Mouse (Mus musculus) neural tube, embryonic 12.5 days (tissue): Measurements from ENCODE around the gene Phactr3. TPM values are rescaled to one million over a fixed set of nuclear protein-coding genes. Genes with fewer than 3 reads are reported as not detected.

Source experiments
- ATAC-seq: fragments of 200-750 bp; cut with Nextera tagmentation; 2 replicates; pipeline ENCODE4 v1.8.0; 2017; ENCODE audit warnings: low read depth, mild to moderate bottlenecking, moderate TSS enrichment, moderate library complexity; ENCODE audit not compliant: low FRiP score
- H3K27ac ChIP-seq: fragments of 300-500 bp; sonication (generic); 2 replicates; pipeline ENCODE4 v1.5.1; 2016
- H3K27me3 ChIP-seq: fragments of 300-500 bp; sonication (generic); replicated peaks from 2 replicates; pipeline ENCODE4 v1.6.1; 2016; ENCODE audit warnings: mild to moderate bottlenecking
- H3K36me3 ChIP-seq: fragments of 300-500 bp; sonication (generic); 2 replicates; pipeline ENCODE4 v1.6.1; 2016; ENCODE audit warnings: mild to moderate bottlenecking
- H3K4me1 ChIP-seq: fragments of 300-500 bp; sonication (generic); 2 replicates; pipeline ENCODE4 v1.6.1; 2016
- H3K4me2 ChIP-seq: fragments of 300-500 bp; sonication (generic); replicated peaks from 2 replicates; pipeline ENCODE4 v1.6.1; 2016; ENCODE audit warnings: mild to moderate bottlenecking
- H3K4me3 ChIP-seq: fragments of 300-500 bp; sonication (generic); 2 replicates; pipeline ENCODE4 v1.5.1; 2016
- H3K9ac ChIP-seq: fragments of 300-500 bp; sonication (generic); 2 replicates; pipeline ENCODE4 v1.6.1; 2016; ENCODE audit warnings: mild to moderate bottlenecking
- H3K9me3 ChIP-seq: fragments of 300-500 bp; sonication (generic); 2 replicates; pipeline ENCODE4 v1.6.1; 2016; ENCODE audit warnings: mild to moderate bottlenecking
- WGBS: fragments of 180-500 bp; shearing (Covaris S2); methylation state at CpG from one replicate; pipeline ENCODE4 v1.1.7; 2016; 5-methylcytosine and 5-hydroxymethylcytosine counted together
- polyA plus RNA-seq: library from polyadenylated mRNA; unstranded; fragments of >200 nt; fragmentation: Nextera tagmentation; extraction: Ambion mirVana; gene quantifications from 2 replicates; pipeline ENCODE4 v1.2.1, GENCODE M21; 2016

The Phactr3 gene
- polyA plus RNA-seq, 1 experiment from 2014 or later = 21.7 TPM

- WGBS = 6% methylated on average over 42 of the region's 42 CpGs
- peaks cover 8% of the 10 kb centered on the region; the same call in 1 of the 2 replicates for H3K36me3 ChIP-seq
- H3K4me2 ChIP-seq = peak overlapping the region; percentile 87
- peak overlapping the region; percentile 50 for H3K27ac ChIP-seq
- H3K9me3 ChIP-seq = no peaks in the 10 kb centered on the region
- peaks cover 18% of the 10 kb centered on the region for H3K4me1 ChIP-seq
- peak overlapping the region; percentile 59 for H3K4me3 ChIP-seq
- ATAC-seq = peak; percentile 65
- H3K9ac ChIP-seq = peak overlapping the region; percentile 85
- H3K27me3 ChIP-seq = 0 out of 2 replicates have a peak, but pooled peaks cover 5% of the 10 kb centered on the region
These were observed 23.7 kb downstream of the Phactr3 start for GRCm38 (mm10) chr2:178142291-178143023.

- H3K36me3 ChIP-seq = peaks cover 8% of the 10 kb centered on the region; the same call in 1 of the 2 replicates
- H3K9me3 ChIP-seq = no peaks in the 10 kb centered on the region
- H3K4me1 ChIP-seq = peaks cover 18% of the 10 kb centered on the region
- peak overlapping the region; percentile 87 for H3K4me2 ChIP-seq
- H3K27me3 ChIP-seq = 0 out of 2 replicates have a peak, but pooled peaks cover 5% of the 10 kb centered on the region
- H3K4me3 ChIP-seq = peak overlapping the region; percentile 59
- peak; percentile 58 for ATAC-seq
- H3K9ac ChIP-seq = peak overlapping the region; percentile 85
- peak overlapping the region; percentile 50; the same call in 1 of the 2 replicates for H3K27ac ChIP-seq
- WGBS = 9% methylated on average over 3 of the region's 3 CpGs
These were observed 24.2 kb downstream of the Phactr3 start for GRCm38 (mm10) chr2:178143024-178143415.

GRCm38 (mm10) chr2:178143898-178144297 lies 25.1 kb downstream of the Phactr3 start:
- Histone ChIP-seq H3K27ac (no peak overlapping the region), H3K36me3 (peaks cover 8% of the 10 kb centered on the region; the same call in 1 of the 2 replicates), H3K27me3 (0 out of 2 replicates have a peak, but pooled peaks cover 5% of the 10 kb centered on the region), H3K9me3 (no peaks in the 10 kb centered on the region), H3K4me2 (peak overlapping the region; percentile 87), H3K4me1 (peaks cover 18% of the 10 kb centered on the region), H3K4me3 (peak overlapping the region; percentile 59; the same call in 1 of the 2 replicates), H3K9ac (0 out of 2 replicates have a peak overlapping the region, but pooled peaks have one; percentile 34)
- no peak for ATAC-seq
- WGBS = 38% methylated on average over 1 of the region's 1 CpGs

- Histone ChIP-seq H3K4me3 (no peak overlapping the region), H3K9me3 (no peaks in the 10 kb centered on the region), H3K4me2 (no peak overlapping the region), H3K4me1 (peaks cover 2% of the 10 kb centered on the region), H3K27me3 (no peaks in the 10 kb centered on the region), H3K36me3 (peaks cover 8% of the 10 kb centered on the region; the same call in 1 of the 2 replicates), H3K27ac (no peak overlapping the region), H3K9ac (no peak overlapping the region)
- no peak for ATAC-seq
- 61% methylated on average over 1 of the region's 1 CpGs for WGBS
These were observed 30.5 kb downstream of the Phactr3 start for GRCm38 (mm10) chr2:178149312-178149711.

- H3K4me2 ChIP-seq = no peak overlapping the region
- no peaks in the 10 kb centered on the region for H3K9me3 ChIP-seq
- 86% methylated on average over 5 of the region's 5 CpGs for WGBS
- no peak overlapping the region for H3K27ac ChIP-seq
- no peak for ATAC-seq
- no peak overlapping the region for H3K9ac ChIP-seq
- peaks cover 6% of the 10 kb centered on the region for H3K4me1 ChIP-seq
- no peak overlapping the region for H3K4me3 ChIP-seq
- H3K36me3 ChIP-seq = peaks cover 8% of the 10 kb centered on the region; the same call in 1 of the 2 replicates
- no peaks in the 10 kb centered on the region for H3K27me3 ChIP-seq
These were observed 31.9 kb downstream of the Phactr3 start for GRCm38 (mm10) chr2:178150697-178151096.

- WGBS = 85% methylated on average over 2 of the region's 2 CpGs
- H3K4me1 ChIP-seq = peaks cover 6% of the 10 kb centered on the region
- H3K9me3 ChIP-seq = no peaks in the 10 kb centered on the region
- no peak overlapping the region for H3K27ac ChIP-seq
- H3K36me3 ChIP-seq = no peaks in the 10 kb centered on the region
- no peak overlapping the region for H3K4me2 ChIP-seq
- H3K9ac ChIP-seq = no peak overlapping the region
- no peaks in the 10 kb centered on the region for H3K27me3 ChIP-seq
- no peak for ATAC-seq
- H3K4me3 ChIP-seq = no peak overlapping the region
These were observed 34.8 kb downstream of the Phactr3 start for GRCm38 (mm10) chr2:178153601-178154000.

- Histone ChIP-seq H3K4me1 (peaks cover 6% of the 10 kb centered on the region), H3K9ac (no peak overlapping the region), H3K9me3 (no peaks in the 10 kb centered on the region), H3K4me2 (no peak overlapping the region), H3K27ac (no peak overlapping the region), H3K36me3 (no peaks in the 10 kb centered on the region), H3K4me3 (no peak overlapping the region), H3K27me3 (no peaks in the 10 kb centered on the region)
- WGBS = 65% methylated on average over 5 of the region's 5 CpGs
- ATAC-seq = no peak
These were observed 35.4 kb downstream of the Phactr3 start for GRCm38 (mm10) chr2:178154129-178154528.

- Histone ChIP-seq H3K9ac (no peak overlapping the region), H3K27me3 (no peaks in the 10 kb centered on the region), H3K4me1 (peaks cover 6% of the 10 kb centered on the region), H3K9me3 (no peaks in the 10 kb centered on the region), H3K36me3 (no peaks in the 10 kb centered on the region), H3K4me3 (no peak overlapping the region), H3K27ac (no peak overlapping the region), H3K4me2 (no peak overlapping the region)
- 46% methylated on average over 4 of the region's 4 CpGs for WGBS
- ATAC-seq = peak; percentile 59; the same call in 1 of the 2 replicates
These were observed 35.8 kb downstream of the Phactr3 start for GRCm38 (mm10) chr2:178154576-178154975.

GRCm38 (mm10) chr2:178155176-178155916 lies 36.6 kb downstream of the Phactr3 start:
- H3K27me3 ChIP-seq = no peaks in the 10 kb centered on the region
- H3K4me2 ChIP-seq = no peak overlapping the region
- ATAC-seq = no peak
- peaks cover 6% of the 10 kb centered on the region for H3K4me1 ChIP-seq
- WGBS = 84% methylated on average over 8 of the region's 8 CpGs
- no peak overlapping the region for H3K9ac ChIP-seq
- H3K9me3 ChIP-seq = no peaks in the 10 kb centered on the region
- no peak overlapping the region for H3K27ac ChIP-seq
- H3K4me3 ChIP-seq = no peak overlapping the region
- H3K36me3 ChIP-seq = no peaks in the 10 kb centered on the region

- Histone ChIP-seq H3K4me1 (peaks cover 6% of the 10 kb centered on the region), H3K27me3 (no peaks in the 10 kb centered on the region), H3K27ac (no peak overlapping the region), H3K4me3 (no peak overlapping the region), H3K36me3 (no peaks in the 10 kb centered on the region), H3K9ac (no peak overlapping the region), H3K4me2 (no peak overlapping the region), H3K9me3 (no peaks in the 10 kb centered on the region)
- 78% methylated on average over 1 of the region's 1 CpGs for WGBS
- ATAC-seq = no peak
These were observed 37.1 kb downstream of the Phactr3 start for GRCm38 (mm10) chr2:178155917-178156282.

- H3K27ac ChIP-seq = no peak overlapping the region
- no peak overlapping the region for H3K4me2 ChIP-seq
- H3K9me3 ChIP-seq = no peaks in the 10 kb centered on the region
- ATAC-seq = no peak
- no peaks in the 10 kb centered on the region for H3K36me3 ChIP-seq
- H3K4me1 ChIP-seq = peaks cover 6% of the 10 kb centered on the region
- no peak overlapping the region for H3K9ac ChIP-seq
- H3K4me3 ChIP-seq = no peak overlapping the region
- no peaks in the 10 kb centered on the region for H3K27me3 ChIP-seq
- WGBS = 82% methylated on average over 12 of the region's 12 CpGs
These were observed 40.2 kb downstream of the Phactr3 start for GRCm38 (mm10) chr2:178158936-178159335.

- Histone ChIP-seq H3K4me1 (peaks cover under 1% of the 10 kb centered on the region; the same call in 1 of the 2 replicates), H3K9me3 (no peaks in the 10 kb centered on the region), H3K4me2 (no peak overlapping the region), H3K27me3 (no peaks in the 10 kb centered on the region), H3K9ac (no peak overlapping the region), H3K36me3 (no peaks in the 10 kb centered on the region), H3K4me3 (no peak overlapping the region), H3K27ac (no peak overlapping the region)
- no peak for ATAC-seq
- 98% methylated on average over 1 of the region's 1 CpGs for WGBS
These were observed 45.2 kb downstream of the Phactr3 start for GRCm38 (mm10) chr2:178163981-178164380.
